8 mouse cellular contexts compared by ENCODE assay signal in the genomic region with DNA sequence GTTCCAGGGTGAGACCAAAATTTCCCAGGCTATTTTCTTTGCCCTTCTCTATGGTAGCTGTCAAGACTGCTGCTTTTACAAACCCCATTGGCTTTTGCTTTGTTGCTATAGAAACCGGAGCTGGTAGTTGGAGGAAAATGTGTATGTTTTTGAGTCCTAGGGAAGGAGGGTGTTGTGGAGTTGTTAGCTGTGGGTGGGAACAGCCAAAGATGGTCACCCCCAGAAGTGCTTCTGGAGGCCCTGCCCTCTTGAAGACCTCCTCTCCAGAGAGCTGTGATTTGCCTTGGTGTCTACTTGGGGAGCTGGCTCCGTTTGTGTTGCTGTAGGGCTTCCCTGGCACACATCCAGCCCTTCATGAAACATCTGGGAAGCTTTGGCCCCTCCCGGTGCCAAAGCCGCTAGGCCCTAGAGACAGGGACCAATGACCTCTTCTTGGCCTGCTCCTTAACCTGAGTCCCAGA.
DNase-seq lines count a peak whose midpoint lies in the region; ATAC-seq and TF ChIP-seq lines count a peak whose summit lies in the region.

No protein-coding gene starts in this region.

- WGBS in kidney, embryonic 15.5 days = 35% methylated on average over 4 of the region's 4 CpGs

- ATAC-seq in kidney, embryonic 15.5 days (replicated peaks; ENCODE audit: low FRiP score) = no peak
- ATAC-seq in granulocyte monocyte progenitor cell, adult 5-6 weeks (replicated peaks; ENCODE audit: poor library complexity, severe bottlenecking) = no peak

- H3K9ac ChIP-seq in kidney, embryonic 15.5 days = no peak overlapping the region

- H3K27me3 ChIP-seq in kidney, embryonic 15.5 days = no peaks in the 10 kb centered on the region

- H3K4me3 ChIP-seq in kidney, embryonic 15.5 days (replicated peaks) = no peak overlapping the region

- DNase-seq in kidney, postnatal 25 days = peak; percentile 58 to 61
- DNase-seq in brain, embryonic 14.5 days (ENCODE audit: low read depth) = peak; percentile 71
- peak; percentile 66 to 77 for DNase-seq in heart, adult 18-20 months
- DNase-seq in lung, postnatal 10 days = peak; percentile 66
- DNase-seq in cerebellum, adult 9-10 months = no peak
- no peak for DNase-seq in right cerebral cortex, postnatal 4 days

- peaks cover 38% of the 10 kb centered on the region for H3K4me1 ChIP-seq in kidney, embryonic 15.5 days

- no peak for TF ChIP-seq POLR2A in brain, embryonic 14.5 days (IDR thresholded peaks at IDR 0.05; ENCODE audit: borderline replicate concordance, extremely low read depth, insufficient read depth, insufficient read length, poor library complexity, severe bottlenecking)

- no peak for TF ChIP-seq CTCF in brain, embryonic 14.5 days (IDR thresholded peaks at IDR 0.05; ENCODE audit: borderline replicate concordance, extremely low read depth, insufficient read depth, insufficient read length)

- H3K36me3 ChIP-seq in kidney, embryonic 15.5 days = no peaks in the 10 kb centered on the region

- no peak overlapping the region for H3K4me2 ChIP-seq in kidney, embryonic 15.5 days

- H3K9me3 ChIP-seq in kidney, embryonic 15.5 days (replicated peaks) = no peaks in the 10 kb centered on the region

- no peak overlapping the region for H3K27ac ChIP-seq in kidney, embryonic 15.5 days

Comparison
In these comparisons a context has a peak if more than half of its experiments do, and no peak if none do; other contexts are left out.
1. DNase-seq: peak in kidney, postnatal 25 days (2 of 2), brain, embryonic 14.5 days (single experiment), heart, adult 18-20 months (2 of 2) and lung, postnatal 10 days (single experiment); none in cerebellum, adult 9-10 months (single experiment) and right cerebral cortex, postnatal 4 days (single experiment).